Mouse (Mus musculus) kidney, postnatal 0 days (tissue): ENCODE measurements around the gene Olfr1341. TPM values are rescaled to one million over a fixed set of nuclear protein-coding genes. Genes with fewer than 3 reads are reported as not detected.

Experiments used
- ATAC-seq: fragments of 200-750 bp; cut with Nextera tagmentation; replicated peaks from 2 replicates; pipeline ENCODE4 v1.8.0; 2017; ENCODE audit warnings: low read depth, moderate number of reproducible peaks, moderate TSS enrichment, moderate library complexity; ENCODE audit not compliant: low FRiP score
- DNase-seq: peaks from one replicate; pipeline ENCODE4 v3.0.0-alpha.2; 2016; ENCODE audit warnings: low spot score
- H3K27ac ChIP-seq: fragments of 300-500 bp; sonication (generic); 2 replicates; pipeline ENCODE4 v1.5.1; 2014; ENCODE audit warnings: mild to moderate bottlenecking
- H3K27me3 ChIP-seq: fragments of 300-500 bp; sonication (generic); 2 replicates; pipeline ENCODE4 v1.6.1; 2014; ENCODE audit warnings: low read length, mixed read lengths; ENCODE audit not compliant: insufficient read depth
- H3K36me3 ChIP-seq: fragments of 300-500 bp; sonication (generic); 2 replicates; pipeline ENCODE4 v1.6.1; 2014; ENCODE audit warnings: low read length, mixed read lengths; ENCODE audit not compliant: insufficient read depth
- H3K4me1 ChIP-seq: fragments of 300-500 bp; sonication (generic); replicated peaks from 2 replicates; pipeline ENCODE4 v1.6.1; 2014; ENCODE audit warnings: antibody characterized with exemption, low read length, mixed read lengths; ENCODE audit not compliant: insufficient read depth
- H3K4me2 ChIP-seq: fragments of 300-500 bp; sonication (generic); 2 replicates; pipeline ENCODE4 v1.6.1; 2014; ENCODE audit warnings: mild to moderate bottlenecking, low read length, moderate library complexity, mixed read lengths
- H3K4me3 ChIP-seq: fragments of 300-500 bp; sonication (generic); replicated peaks from 2 replicates; pipeline ENCODE4 v1.5.1; 2014; ENCODE audit warnings: low read depth, low read length
- H3K9ac ChIP-seq: fragments of 300-500 bp; sonication (generic); 2 replicates; pipeline ENCODE4 v1.6.1; 2014; ENCODE audit warnings: low read depth, low read length
- H3K9me3 ChIP-seq: fragments of 300-500 bp; sonication (generic); replicated peaks from 2 replicates; pipeline ENCODE4 v1.6.1; 2016; ENCODE audit warnings: low read length, inconsistent platforms, mixed read lengths
- CTCF ChIP-seq: IDR thresholded peaks from 2 replicates; pipeline ENCODE4 v1.5.1; 2016; ENCODE audit warnings: antibody characterized with exemption, low read depth, mild to moderate bottlenecking, moderate library complexity
- WGBS: fragments of 180-500 bp; shearing (Covaris S2); extraction: QIAGEN DNeasy Blood & Tissue Kit; methylation state at CpG from one replicate; pipeline ENCODE4 v1.1.7; 2014; 5-methylcytosine and 5-hydroxymethylcytosine counted together
- polyA plus RNA-seq: library from polyadenylated mRNA; unstranded; fragments of >200 nt; fragmentation: Nextera tagmentation; extraction: Ambion mirVana; gene quantifications from 2 replicates; pipeline ENCODE4 v1.2.1, GENCODE M21; 2015

Gene Olfr1341
- polyA plus RNA-seq, 1 experiment from 2014 or later = not detected

- DNase-seq (no peak), ATAC-seq (no peak)
- Histone ChIP-seq H3K9ac (no peak within 1 kb of the TSS), H3K9me3 (no peaks in the 10 kb centered on the region), H3K4me2 (no peak within 1 kb of the TSS), H3K36me3 (no peaks in the 10 kb centered on the region), H3K4me3 (no peak within 1 kb of the TSS), H3K27ac (no peak within 1 kb of the TSS), H3K27me3 (no peaks in the 10 kb centered on the region), H3K4me1 (no peaks in the 10 kb centered on the region)
- no peak for TF ChIP-seq CTCF
These were observed 16.5 kb downstream of the Olfr1341 start, which contains the start of gene Olfr1340 for GRCm38 (mm10) chr4:118719838-118720237. Gene Olfr1340 (plus strand): TSS chr4:118720138.

GRCm38 (mm10) chr4:118721742-118722483 is 18.6 kb downstream of the Olfr1341 start:
- H3K27me3 ChIP-seq = no peaks in the 10 kb centered on the region
- peak; percentile 68 for DNase-seq
- no peaks in the 10 kb centered on the region for H3K9me3 ChIP-seq
- TF ChIP-seq CTCF = no peak
- ATAC-seq = no peak
- no peak overlapping the region for H3K4me3 ChIP-seq
- 55% methylated on average over 10 of the region's 10 CpGs for WGBS
- no peaks in the 10 kb centered on the region for H3K4me1 ChIP-seq
- no peaks in the 10 kb centered on the region for H3K36me3 ChIP-seq
- no peak overlapping the region for H3K9ac ChIP-seq
- H3K27ac ChIP-seq = no peak overlapping the region
- H3K4me2 ChIP-seq = no peak overlapping the region

GRCm38 (mm10) chr4:118731875-118732274 is 28.6 kb downstream of the Olfr1341 start, which contains the start of gene Olfr1339:
Gene Olfr1339 (plus strand): TSS chr4:118732175.
- H3K27me3 ChIP-seq = no peaks in the 10 kb centered on the region
- DNase-seq = no peak
- WGBS = 89% methylated on average over 1 of the region's 1 CpGs
- no peaks in the 10 kb centered on the region for H3K9me3 ChIP-seq
- no peaks in the 10 kb centered on the region for H3K4me1 ChIP-seq
- H3K27ac ChIP-seq = no peak within 1 kb of the TSS
- no peak for TF ChIP-seq CTCF
- no peak for ATAC-seq
- H3K9ac ChIP-seq = no peak within 1 kb of the TSS
- H3K4me2 ChIP-seq = no peak within 1 kb of the TSS
- H3K36me3 ChIP-seq = no peaks in the 10 kb centered on the region
- H3K4me3 ChIP-seq = no peak within 1 kb of the TSS

GRCm38 (mm10) chr4:118739574-118739973 is 36.3 kb downstream of the Olfr1341 start:
- ATAC-seq (no peak), DNase-seq (no peak)
- H3K27me3 ChIP-seq = no peaks in the 10 kb centered on the region; the same call in 1 of the 2 replicates
- no peak overlapping the region for H3K9ac ChIP-seq
- H3K36me3 ChIP-seq = no peaks in the 10 kb centered on the region
- no peaks in the 10 kb centered on the region for H3K4me1 ChIP-seq
- no peak overlapping the region for H3K4me2 ChIP-seq
- no peak overlapping the region for H3K4me3 ChIP-seq
- 66% methylated on average over 3 of the region's 3 CpGs for WGBS
- no peak for TF ChIP-seq CTCF
- no peaks in the 10 kb centered on the region for H3K9me3 ChIP-seq
- H3K27ac ChIP-seq = no peak overlapping the region

GRCm38 (mm10) chr4:118740988-118741698 is 37.8 kb downstream of the Olfr1341 start:
- no peak for DNase-seq
- no peak overlapping the region for H3K9ac ChIP-seq
- no peak for ATAC-seq
- H3K9me3 ChIP-seq = no peaks in the 10 kb centered on the region
- TF ChIP-seq CTCF = no peak
- no peaks in the 10 kb centered on the region for H3K36me3 ChIP-seq
- no peak overlapping the region for H3K4me2 ChIP-seq
- H3K4me1 ChIP-seq = no peaks in the 10 kb centered on the region
- H3K27ac ChIP-seq = no peak overlapping the region
- H3K4me3 ChIP-seq = no peak overlapping the region
- no peaks in the 10 kb centered on the region; the same call in 1 of the 2 replicates for H3K27me3 ChIP-seq
- WGBS = 8% methylated on average over 11 of the region's 11 CpGs

- Histone ChIP-seq H3K36me3 (no peaks in the 10 kb centered on the region), H3K9ac (no peak overlapping the region), H3K4me2 (no peak overlapping the region), H3K27ac (no peak overlapping the region), H3K4me1 (no peaks in the 10 kb centered on the region), H3K4me3 (no peak overlapping the region), H3K27me3 (no peaks in the 10 kb centered on the region; the same call in 1 of the 2 replicates), H3K9me3 (no peaks in the 10 kb centered on the region)
- whole genome bisulfite sequencing = 10% methylated on average over 16 of the region's 16 CpGs
- TF ChIP-seq CTCF = no peak
- DNase-seq (no peak), ATAC-seq (no peak)
These were observed 38.6 kb downstream of the Olfr1341 start for GRCm38 (mm10) chr4:118741881-118742280.
